Mouse (Mus musculus) myocyte (in vitro differentiated cells): ENCODE data around the gene E4f1. TPM values are rescaled to one million over a fixed set of nuclear protein-coding genes. Genes with fewer than 3 reads are reported as not detected.

ENCODE experiments used
- H3K27me3 ChIP-seq: one replicate; pipeline ENCODE4 v1.6.1; 2011; ENCODE audit not compliant: control insufficient read depth, insufficient read depth, insufficient read length
- H3K36me3 ChIP-seq: one replicate; pipeline ENCODE4 v1.6.1; 2011; ENCODE audit not compliant: control insufficient read depth, insufficient read depth
- H3K4me2 ChIP-seq: one replicate; pipeline ENCODE4 v1.6.1; 2011; ENCODE audit warnings: low read depth, control low read depth
- H3K4me3 ChIP-seq: one replicate; pipeline ENCODE4 v1.5.1; 2011; ENCODE audit warnings: mild to moderate bottlenecking, control low read depth, moderate library complexity
- H3K79me2 ChIP-seq: one replicate; pipeline ENCODE4 v1.6.1; 2011; ENCODE audit not compliant: control insufficient read depth, insufficient read depth
- H3ac ChIP-seq: one replicate; pipeline ENCODE4 v1.6.1; 2011; ENCODE audit not compliant: control insufficient read depth, insufficient read length
- CEBPB ChIP-seq: IDR thresholded peaks from 2 replicates; pipeline ENCODE4 v1.6.1; 2011; ENCODE audit warnings: mild to moderate bottlenecking, moderate library complexity; ENCODE audit not compliant: poor library complexity, insufficient read depth, severe bottlenecking
- E2F4 ChIP-seq: IDR thresholded peaks from one replicate; pipeline ENCODE4 v1.6.1; 2011; ENCODE audit warnings: mild to moderate bottlenecking, control low read depth, moderate library complexity; ENCODE audit not compliant: insufficient read depth
- MAX ChIP-seq: IDR thresholded peaks from one replicate; pipeline ENCODE4 v1.6.1; 2011; ENCODE audit warnings: low read depth, mild to moderate bottlenecking, control low read depth
- MYOD1 ChIP-seq, 3 experiments: IDR thresholded peaks; one replicate each; pipeline ENCODE4 v1.6.1; 2011; ENCODE audit warnings: control low read depth in 2 of 3, low read depth in 2 of 3, mild to moderate bottlenecking in 2 of 3, moderate library complexity in 1 of 3; ENCODE audit not compliant: insufficient read length in 2 of 3, control insufficient read depth in 1 of 3
- MYOG ChIP-seq, 3 experiments: IDR thresholded peaks; one replicate each; pipeline ENCODE4 v1.6.1; 2011; ENCODE audit warnings: control low read depth in 2 of 3, low read depth in 2 of 3, mild to moderate bottlenecking in 2 of 3; ENCODE audit not compliant: insufficient read length in 2 of 3, control insufficient read depth in 1 of 3, insufficient read depth in 1 of 3
- POLR2A ChIP-seq: IDR thresholded peaks from one replicate; pipeline ENCODE4 v1.6.1; 2011; ENCODE audit warnings: low read depth, mild to moderate bottlenecking, control low read depth, moderate library complexity; ENCODE audit not compliant: insufficient read length
- POLR2AphosphoS2 ChIP-seq: IDR thresholded peaks from one replicate; pipeline ENCODE4 v1.6.1; 2011; ENCODE audit warnings: low read depth, control low read depth; ENCODE audit not compliant: insufficient read length
- REST ChIP-seq: IDR thresholded peaks from one replicate; pipeline ENCODE4 v1.6.1; 2011; ENCODE audit warnings: mild to moderate bottlenecking, control low read depth, moderate library complexity; ENCODE audit not compliant: insufficient read depth, insufficient read length
- SRF ChIP-seq: IDR thresholded peaks from one replicate; pipeline ENCODE4 v1.6.1; 2011; ENCODE audit warnings: low read depth; ENCODE audit not compliant: control insufficient read depth, insufficient read length
- TCF12 ChIP-seq: IDR thresholded peaks from one replicate; pipeline ENCODE4 v1.6.1; 2011; ENCODE audit warnings: mild to moderate bottlenecking, control low read depth; ENCODE audit not compliant: poor library complexity, insufficient read depth, severe bottlenecking
- TCF3 ChIP-seq: IDR thresholded peaks from one replicate; pipeline ENCODE4 v1.6.1; 2011; ENCODE audit warnings: low read depth, control low read depth; ENCODE audit not compliant: insufficient read length
- USF1 ChIP-seq: IDR thresholded peaks from one replicate; pipeline ENCODE4 v1.6.1; 2011; ENCODE audit warnings: low read depth, mild to moderate bottlenecking, control low read depth, moderate library complexity
- polyA plus RNA-seq: library from polyadenylated mRNA; unstranded; fragments of >200 nt; fragmentation: generic; extraction: Trizol; gene quantifications from one replicate; pipeline ENCODE4 v1.2.1, GENCODE M21; 2012; ENCODE audit warnings: missing spikeins

E4f1 gene
- polyA plus RNA-seq, 1 experiment: 18.7 TPM

- H3K27me3 ChIP-seq: no peaks in the 10 kb centered on the region
- H3K4me3 ChIP-seq: peak overlapping the region; percentile 72
- peaks cover 22% of the 10 kb centered on the region for H3K79me2 ChIP-seq
- peak overlapping the region; percentile 72 for H3ac ChIP-seq
- TF ChIP-seq MYOD1 (IDR thresholded peaks at IDR 0.05; ENCODE audit: control insufficient read depth in 1 of 3, insufficient read length in 2 of 3, low read depth in 2 of 3) (no peak), TCF3 (no peak), MAX (no peak), POLR2A (no peak), SRF (no peak), TCF12 (no peak), POLR2AphosphoS2 (no peak), REST (no peak), CEBPB (no peak)
- H3K4me2 ChIP-seq: peak overlapping the region; percentile 71
- no peaks in the 10 kb centered on the region for H3K36me3 ChIP-seq
Measured at GRCm38 (mm10) chr17:24469336-24469909, 690 bp downstream of the E4f1 start.

GRCm38 (mm10) chr17:24468636-24469246 lies 1.4 kb downstream of the E4f1 start:
- H3K4me3 ChIP-seq: no peak overlapping the region
- peaks cover 22% of the 10 kb centered on the region for H3K79me2 ChIP-seq
- no peaks in the 10 kb centered on the region for H3K27me3 ChIP-seq
- H3ac ChIP-seq: no peak overlapping the region
- no peaks in the 10 kb centered on the region for H3K36me3 ChIP-seq
- H3K4me2 ChIP-seq: no peak overlapping the region
- no peak for TF ChIP-seq SRF
- TF ChIP-seq E2F4: no peak
- TF ChIP-seq MAX: no peak
- no peak for TF ChIP-seq POLR2AphosphoS2
- TF ChIP-seq POLR2A: no peak
- TF ChIP-seq USF1: no peak
- TF ChIP-seq CEBPB: no peak
- no peak for TF ChIP-seq TCF3
- no peak for TF ChIP-seq MYOD1 (IDR thresholded peaks at IDR 0.05; ENCODE audit: control insufficient read depth in 1 of 3, insufficient read length in 2 of 3, low read depth in 2 of 3)
- TF ChIP-seq TCF12: no peak
- TF ChIP-seq MYOG (IDR thresholded peaks at IDR 0.05; ENCODE audit: control insufficient read depth in 1 of 3, insufficient read depth in 1 of 3, insufficient read length in 2 of 3, low read depth in 2 of 3): no peak
- no peak for TF ChIP-seq REST

GRCm38 (mm10) chr17:24463374-24464133 lies 6.6 kb downstream of the E4f1 start:
- TF ChIP-seq TCF12: no peak
- no peak for TF ChIP-seq CEBPB
- TF ChIP-seq SRF: no peak
- no peak for TF ChIP-seq REST
- H3K79me2 ChIP-seq: no peaks in the 10 kb centered on the region
- no peaks in the 10 kb centered on the region for H3K27me3 ChIP-seq
- H3K4me2 ChIP-seq: no peak overlapping the region
- no peak overlapping the region for H3K4me3 ChIP-seq
- H3ac ChIP-seq: no peak overlapping the region
- no peaks in the 10 kb centered on the region for H3K36me3 ChIP-seq

- H3K27me3 ChIP-seq: no peaks in the 10 kb centered on the region
- H3K79me2 ChIP-seq: no peaks in the 10 kb centered on the region
- no peak overlapping the region for H3ac ChIP-seq
- no peak overlapping the region for H3K4me3 ChIP-seq
- no peak overlapping the region for H3K4me2 ChIP-seq
- no peak for TF ChIP-seq SRF
- no peak for TF ChIP-seq POLR2AphosphoS2
- TF ChIP-seq TCF3: no peak
- TF ChIP-seq CEBPB: no peak
- TF ChIP-seq MAX: no peak
- no peak for TF ChIP-seq POLR2A
- TF ChIP-seq MYOG (IDR thresholded peaks at IDR 0.05; ENCODE audit: control insufficient read depth in 1 of 3, insufficient read depth in 1 of 3, insufficient read length in 2 of 3, low read depth in 2 of 3): no peak
- TF ChIP-seq MYOD1 (IDR thresholded peaks at IDR 0.05; ENCODE audit: control insufficient read depth in 1 of 3, insufficient read length in 2 of 3, low read depth in 2 of 3): no peak
- TF ChIP-seq USF1: no peak
- TF ChIP-seq E2F4: no peak
- no peak for TF ChIP-seq TCF12
- TF ChIP-seq REST: no peak
- H3K36me3 ChIP-seq: no peaks in the 10 kb centered on the region
Measured at GRCm38 (mm10) chr17:24462932-24463331, 7.2 kb downstream of the E4f1 start.
